Mouse (Mus musculus): ENCODE results near the gene Rps6kc1. TPM values are rescaled to one million over a fixed set of nuclear protein-coding genes. Genes with fewer than 3 reads are reported as not detected.
"Not testable (repeated sequence)": the region's sequence is repeated elsewhere in the genome, so short reads cannot be mapped to it uniquely, and the experiment has no call there.

The Rps6kc1 gene
- polyA plus RNA-seq, 1 experiment from 2014 or later, result 4.9 TPM

DNA sequence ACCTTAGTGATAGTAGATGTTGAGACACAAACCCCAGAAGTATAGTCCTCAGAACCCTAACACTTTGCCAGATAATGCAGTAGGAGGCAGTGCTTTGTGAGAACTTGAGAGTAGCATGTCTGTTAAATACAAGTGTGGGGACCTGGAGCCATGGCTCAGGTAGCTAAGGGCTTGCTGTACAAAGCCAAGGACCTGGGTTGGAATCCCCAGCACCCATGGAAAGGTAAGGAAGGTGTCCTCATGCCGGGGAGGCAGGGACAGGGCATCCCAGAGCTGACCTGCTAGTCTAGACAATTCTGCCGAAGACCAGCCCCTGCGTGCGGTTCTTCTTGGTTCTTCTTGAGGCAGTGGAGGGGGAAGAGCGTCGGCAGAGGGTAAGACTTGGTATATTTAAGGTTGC is 18.6 kb upstream of the Rps6kc1 start:
- Histone ChIP-seq H3K27me3 (ENCODE audit: control insufficient read depth, insufficient read depth, low read depth, low read length) (no peaks in the 10 kb centered on the region), H3K36me3 (ENCODE audit: control insufficient read depth, insufficient read depth) (no peaks in the 10 kb centered on the region; the same call in 1 of the 2 replicates), H3K4me1 (ENCODE audit: control insufficient read depth, low read depth, low read length) (peaks cover 13% of the 10 kb centered on the region), H3K4me3 (ENCODE audit: low read depth, low read length) (no peak overlapping the region), H3K9me3 (replicated peaks; ENCODE audit: control insufficient read depth, low read length) (no peaks in the 10 kb centered on the region), H3K9ac (ENCODE audit: low read depth, low read length) (no peak overlapping the region), H3K4me2 (ENCODE audit: low read depth, low read length) (no peak overlapping the region), H3K27ac (ENCODE audit: low read length) (no peak overlapping the region)
- no peak for ATAC-seq (ENCODE audit: low read depth)
- WGBS (ENCODE audit: insufficient replicate concordance), result 89% methylated on average over 6 of the region's 6 CpGs

DNA sequence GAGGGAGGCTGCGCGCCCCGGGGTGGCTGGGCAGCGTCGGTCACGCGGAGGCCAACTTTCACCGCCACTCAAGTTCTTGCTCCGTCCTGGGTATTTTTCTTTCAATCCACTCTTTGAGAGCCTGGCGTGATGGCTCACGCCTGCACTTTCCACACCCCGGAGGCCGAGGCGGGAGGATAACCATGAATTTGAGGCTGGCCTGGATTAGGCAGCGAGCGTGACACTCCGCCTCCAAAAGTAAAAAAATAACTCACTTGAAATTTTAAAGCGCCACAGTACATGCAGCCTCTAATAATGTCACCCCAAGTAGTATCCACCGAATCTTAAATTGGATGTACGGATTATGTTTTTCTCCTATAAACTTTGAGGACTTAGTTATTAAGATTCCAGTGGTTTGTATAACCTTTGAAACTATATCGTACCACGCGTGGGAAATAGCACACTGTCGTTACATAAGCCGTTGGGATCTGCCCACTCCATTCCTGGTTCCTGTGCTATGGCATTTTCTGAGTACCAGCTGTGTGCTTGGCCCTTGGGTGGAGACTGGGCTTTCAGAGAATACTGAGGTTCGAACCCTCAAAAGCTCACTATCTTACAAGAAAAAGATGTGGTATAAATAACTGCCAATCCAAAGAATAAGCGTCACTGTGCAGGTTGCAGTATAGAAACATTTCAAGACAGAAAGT is 17.6 kb upstream of the Rps6kc1 start:
- Histone ChIP-seq H3K27ac (ENCODE audit: low read length) (peak overlapping the region; percentile 99), H3K4me1 (ENCODE audit: control insufficient read depth, low read depth, low read length) (peaks cover 13% of the 10 kb centered on the region), H3K4me2 (ENCODE audit: low read depth, low read length) (peak overlapping the region; percentile 86), H3K4me3 (ENCODE audit: low read depth, low read length) (peak overlapping the region; percentile 87), H3K9ac (ENCODE audit: low read depth, low read length) (peak overlapping the region; percentile 94), H3K27me3 (ENCODE audit: control insufficient read depth, insufficient read depth, low read depth, low read length) (no peaks in the 10 kb centered on the region), H3K9me3 (replicated peaks; ENCODE audit: control insufficient read depth, low read length) (no peaks in the 10 kb centered on the region), H3K36me3 (ENCODE audit: control insufficient read depth, insufficient read depth) (no peaks in the 10 kb centered on the region)
- WGBS (ENCODE audit: insufficient replicate concordance), result 2% methylated on average over 27 of the region's 27 CpGs
- peak; percentile 1 for ATAC-seq (ENCODE audit: low read depth)

DNA sequence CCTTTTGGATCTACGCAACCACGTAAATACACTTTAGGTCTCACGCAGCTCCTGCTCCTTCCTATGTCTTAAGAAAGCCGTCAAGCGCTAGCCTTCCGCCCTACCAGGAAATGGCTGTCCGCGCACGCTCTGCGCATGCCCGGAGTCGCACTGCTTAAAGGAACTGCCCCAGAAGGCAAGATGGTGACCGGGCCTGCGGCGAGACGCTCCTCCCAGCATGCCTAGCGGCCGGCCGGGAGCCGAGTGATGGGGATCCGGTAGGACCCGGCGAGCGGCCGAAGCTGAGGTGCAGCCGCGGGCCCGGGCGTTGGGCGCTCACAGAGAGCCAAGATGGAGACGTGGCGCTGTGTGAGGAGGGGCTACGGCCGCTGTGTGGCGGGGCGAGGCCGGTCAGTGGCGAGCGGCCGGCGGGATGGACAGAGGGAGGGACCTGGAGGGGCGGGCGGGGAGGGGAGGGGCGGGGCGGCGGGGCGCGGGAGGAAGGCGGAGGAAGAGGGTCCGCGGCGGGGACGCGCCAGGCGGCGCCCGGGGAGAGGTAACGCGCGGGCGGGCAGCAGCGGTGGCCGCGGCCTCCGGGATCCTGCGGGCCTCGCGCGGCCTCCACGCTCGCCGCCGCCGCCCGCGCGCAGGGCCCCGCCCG is 16.9 kb upstream of the Rps6kc1 start:
- Histone ChIP-seq H3K27ac (ENCODE audit: low read length) (peak overlapping the region; percentile 99), H3K4me2 (ENCODE audit: low read depth, low read length) (peak overlapping the region; percentile 86), H3K9ac (ENCODE audit: low read depth, low read length) (peak overlapping the region; percentile 94), H3K4me1 (ENCODE audit: control insufficient read depth, low read depth, low read length) (peaks cover 13% of the 10 kb centered on the region), H3K4me3 (ENCODE audit: low read depth, low read length) (peak overlapping the region; percentile 87), H3K36me3 (ENCODE audit: control insufficient read depth, insufficient read depth) (no peaks in the 10 kb centered on the region), H3K9me3 (replicated peaks; ENCODE audit: control insufficient read depth, low read length) (no peaks in the 10 kb centered on the region), H3K27me3 (ENCODE audit: control insufficient read depth, insufficient read depth, low read depth, low read length) (no peaks in the 10 kb centered on the region)
- under 1% methylated on average over 59 of the region's 79 CpGs for WGBS (ENCODE audit: insufficient replicate concordance)
- ATAC-seq (ENCODE audit: low read depth), result peak; percentile 95

DNA sequence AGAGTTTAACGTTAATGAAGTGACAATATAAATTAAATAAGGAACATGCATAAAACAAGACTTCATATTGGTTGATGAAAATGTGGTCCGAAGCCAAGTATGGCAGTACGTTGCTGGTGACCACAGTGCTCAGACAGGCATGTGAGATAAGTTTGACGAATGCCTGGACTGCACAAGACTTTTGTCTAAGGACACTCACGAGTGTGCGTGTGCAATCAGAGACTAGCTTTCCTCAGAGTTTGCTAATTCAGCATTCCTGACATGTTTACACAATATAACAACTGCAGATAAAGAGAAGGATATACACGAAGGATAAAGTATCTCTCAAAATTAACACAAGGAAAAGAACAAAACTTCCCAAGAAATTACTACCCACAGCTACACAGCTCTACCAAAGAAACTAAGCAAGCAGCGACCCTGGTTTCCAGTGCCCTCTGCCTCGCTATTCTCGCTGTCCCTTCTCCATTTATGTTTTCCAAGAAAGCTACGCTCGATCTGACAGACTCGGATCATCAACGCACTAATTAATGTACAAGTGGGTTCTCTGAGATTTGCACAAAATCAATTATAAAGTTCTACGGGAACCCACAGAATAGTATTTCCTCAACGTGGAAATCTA is 16.3 kb upstream of the Rps6kc1 start:
- Histone ChIP-seq H3K27ac (ENCODE audit: low read length) (peak overlapping the region; percentile 99), H3K9me3 (replicated peaks; ENCODE audit: control insufficient read depth, low read length) (no peaks in the 10 kb centered on the region), H3K4me2 (ENCODE audit: low read depth, low read length) (peak overlapping the region; percentile 86), H3K4me3 (ENCODE audit: low read depth, low read length) (peak overlapping the region; percentile 87), H3K9ac (ENCODE audit: low read depth, low read length) (peak overlapping the region; percentile 94), H3K4me1 (ENCODE audit: control insufficient read depth, low read depth, low read length) (peaks cover 13% of the 10 kb centered on the region), H3K36me3 (ENCODE audit: control insufficient read depth, insufficient read depth) (no peaks in the 10 kb centered on the region), H3K27me3 (ENCODE audit: control insufficient read depth, insufficient read depth, low read depth, low read length) (no peaks in the 10 kb centered on the region)
- 7% methylated on average over 16 of the region's 16 CpGs for WGBS (ENCODE audit: insufficient replicate concordance)
- peak; percentile 3 for ATAC-seq (ENCODE audit: low read depth)

DNA sequence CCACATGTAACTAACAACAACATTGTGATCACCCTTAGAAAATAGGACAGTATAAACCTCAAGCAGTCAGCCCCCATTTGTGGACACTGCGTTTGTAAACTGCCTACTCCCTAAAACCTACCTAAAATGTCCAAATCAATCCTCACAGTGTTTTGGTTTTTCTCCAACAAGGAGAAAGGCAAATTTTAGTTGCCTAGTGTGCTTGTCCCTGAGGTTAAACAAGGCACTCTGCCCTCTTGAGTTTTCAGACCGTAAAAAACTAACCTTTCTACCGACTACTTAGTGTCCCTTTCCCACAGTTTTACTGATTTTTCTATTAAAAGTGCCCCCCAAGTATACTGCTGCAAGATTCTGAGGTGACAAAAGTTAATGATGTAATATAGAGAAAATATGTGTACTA is 15.7 kb upstream of the Rps6kc1 start:
- H3K4me2 ChIP-seq (ENCODE audit: low read depth, low read length), result peak overlapping the region; percentile 86; the same call in 1 of the 2 replicates
- H3K27ac ChIP-seq (ENCODE audit: low read length), result no peak overlapping the region
- no peaks in the 10 kb centered on the region for H3K9me3 ChIP-seq (replicated peaks; ENCODE audit: control insufficient read depth, low read length)
- no peaks in the 10 kb centered on the region for H3K36me3 ChIP-seq (ENCODE audit: control insufficient read depth, insufficient read depth)
- peaks cover 13% of the 10 kb centered on the region for H3K4me1 ChIP-seq (ENCODE audit: control insufficient read depth, low read depth, low read length)
- no peaks in the 10 kb centered on the region for H3K27me3 ChIP-seq (ENCODE audit: control insufficient read depth, insufficient read depth, low read depth, low read length)
- WGBS (ENCODE audit: insufficient replicate concordance), result 79% methylated on average over 3 of the region's 3 CpGs
- no peak for ATAC-seq (ENCODE audit: low read depth)
- no peak overlapping the region for H3K9ac ChIP-seq (ENCODE audit: low read depth, low read length)
- H3K4me3 ChIP-seq (ENCODE audit: low read depth, low read length), result no peak overlapping the region

DNA sequence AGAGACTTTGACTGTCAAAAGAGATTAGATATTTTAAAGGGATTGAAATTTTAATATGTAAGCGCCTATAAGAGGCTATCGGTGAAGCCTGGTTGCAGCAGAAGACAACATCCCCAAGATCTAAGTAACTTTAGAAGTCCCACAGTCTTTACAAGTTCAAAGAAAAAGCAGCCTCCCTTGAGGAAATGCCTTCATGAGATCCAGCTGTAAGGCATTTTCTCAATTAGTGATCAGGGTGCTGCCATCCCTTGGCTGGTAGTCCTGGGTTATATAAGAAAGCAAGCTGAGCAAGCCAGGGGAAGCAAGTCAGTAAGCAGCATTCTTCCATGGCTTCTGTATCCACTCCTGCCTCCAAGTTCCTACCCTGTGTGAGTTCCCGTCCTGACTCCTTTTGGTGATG is 13.2 kb upstream of the Rps6kc1 start, which contains the start of gene Angel2:
Gene Angel2 (plus strand): TSS at position 301 of the 400 bp plus-strand sequence.
- not testable (repeated sequence) for H3K9ac ChIP-seq (ENCODE audit: low read depth, low read length); H3K4me3 ChIP-seq (ENCODE audit: low read depth, low read length); H3K27ac ChIP-seq (ENCODE audit: low read length); ATAC-seq (ENCODE audit: low read depth); H3K36me3 ChIP-seq (ENCODE audit: control insufficient read depth, insufficient read depth); H3K4me2 ChIP-seq (ENCODE audit: low read depth, low read length); H3K9me3 ChIP-seq (replicated peaks; ENCODE audit: control insufficient read depth, low read length); H3K27me3 ChIP-seq (ENCODE audit: control insufficient read depth, insufficient read depth, low read depth, low read length)
- peaks cover 11% of the 10 kb centered on the region for H3K4me1 ChIP-seq (ENCODE audit: control insufficient read depth, low read depth, low read length)
- WGBS (ENCODE audit: insufficient replicate concordance), result 74% methylated on average over 3 of the region's 3 CpGs

DNA sequence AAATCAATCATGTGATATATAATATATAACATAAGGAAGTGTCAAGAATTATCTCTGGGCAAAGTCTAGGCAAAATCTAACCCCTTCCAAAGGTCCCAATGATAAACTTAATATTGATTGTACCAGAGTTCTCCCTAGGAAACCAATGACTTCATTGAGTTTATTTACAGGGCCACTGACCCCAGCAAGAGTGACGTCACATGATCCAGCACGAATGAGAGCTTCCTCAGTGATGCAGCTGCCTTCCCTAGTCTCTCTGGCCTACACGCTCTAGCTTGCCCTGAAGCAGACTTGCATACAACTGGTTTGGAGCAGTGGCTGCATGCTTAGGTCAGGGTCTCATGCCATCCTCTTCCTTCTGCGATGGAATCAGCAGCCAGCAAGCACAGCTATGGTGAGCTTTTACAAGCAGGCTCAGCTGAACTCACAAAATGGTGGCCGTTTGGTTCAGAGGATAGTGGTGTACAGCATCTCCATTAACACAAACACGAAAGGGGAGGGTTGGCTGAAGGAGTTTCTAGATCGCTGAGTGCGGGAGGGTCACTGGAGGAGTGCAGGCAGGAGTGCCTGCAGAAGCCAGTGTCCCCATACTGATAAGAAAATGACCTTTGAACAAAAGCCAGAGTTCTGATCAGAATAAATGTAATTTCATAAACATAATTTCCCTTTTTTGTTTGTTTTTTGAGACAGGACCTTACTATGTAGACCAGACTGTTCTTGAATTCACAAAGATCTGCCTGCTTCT is 8.3 kb upstream of the Rps6kc1 start:
- no peak overlapping the region for H3K4me2 ChIP-seq (ENCODE audit: low read depth, low read length)
- no peak overlapping the region for H3K4me3 ChIP-seq (ENCODE audit: low read depth, low read length)
- whole genome bisulfite sequencing (ENCODE audit: insufficient replicate concordance), result 48% methylated on average over 8 of the region's 8 CpGs
- no peaks in the 10 kb centered on the region for H3K4me1 ChIP-seq (ENCODE audit: control insufficient read depth, low read depth, low read length)
- H3K27ac ChIP-seq (ENCODE audit: low read length), result no peak overlapping the region
- no peak for ATAC-seq (ENCODE audit: low read depth)
- no peaks in the 10 kb centered on the region for H3K9me3 ChIP-seq (replicated peaks; ENCODE audit: control insufficient read depth, low read length)
- no peaks in the 10 kb centered on the region for H3K36me3 ChIP-seq (ENCODE audit: control insufficient read depth, insufficient read depth)
- H3K27me3 ChIP-seq (ENCODE audit: control insufficient read depth, insufficient read depth, low read depth, low read length), result no peaks in the 10 kb centered on the region
- no peak overlapping the region for H3K9ac ChIP-seq (ENCODE audit: low read depth, low read length)

DNA sequence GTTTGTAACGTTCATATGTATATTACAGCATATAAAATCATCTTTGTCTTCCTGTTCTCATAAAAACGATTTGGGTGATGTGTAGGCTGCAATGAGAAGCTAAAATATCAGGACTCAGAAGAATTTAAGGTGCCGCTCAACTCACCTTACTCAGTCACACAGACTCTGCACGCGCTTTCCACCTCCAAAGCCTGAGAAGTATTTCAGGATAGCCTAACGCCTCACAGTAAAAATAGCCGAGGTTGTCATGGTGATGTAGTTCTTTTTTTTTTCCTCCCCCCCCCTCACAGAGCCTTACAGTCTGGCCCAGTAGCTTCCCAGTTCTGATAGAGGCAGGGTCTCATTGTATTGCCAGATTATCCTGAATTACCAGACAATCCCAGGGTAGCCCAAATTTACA is 7.4 kb upstream of the Rps6kc1 start:
- no peak overlapping the region for H3K4me3 ChIP-seq (ENCODE audit: low read depth, low read length)
- H3K9me3 ChIP-seq (replicated peaks; ENCODE audit: control insufficient read depth, low read length), result no peaks in the 10 kb centered on the region
- ATAC-seq (ENCODE audit: low read depth), result no peak
- no peak overlapping the region for H3K9ac ChIP-seq (ENCODE audit: low read depth, low read length)
- H3K4me2 ChIP-seq (ENCODE audit: low read depth, low read length), result no peak overlapping the region
- WGBS (ENCODE audit: insufficient replicate concordance), result 52% methylated on average over 7 of the region's 7 CpGs
- no peak overlapping the region for H3K27ac ChIP-seq (ENCODE audit: low read length)
- no peaks in the 10 kb centered on the region for H3K4me1 ChIP-seq (ENCODE audit: control insufficient read depth, low read depth, low read length)
- no peaks in the 10 kb centered on the region for H3K27me3 ChIP-seq (ENCODE audit: control insufficient read depth, insufficient read depth, low read depth, low read length)
- no peaks in the 10 kb centered on the region for H3K36me3 ChIP-seq (ENCODE audit: control insufficient read depth, insufficient read depth)
